Mouse (Mus musculus): ENCODE results near the gene Tmem233. TPM values are rescaled to one million over a fixed set of nuclear protein-coding genes. Genes with fewer than 3 reads are reported as not detected.

Tmem233 gene
- not detected for total RNA-seq (2021)
- polyA plus RNA-seq (2012; rRNA removed): not detected in 2 replicates
- long read RNA-seq: 0 reads

DNA sequence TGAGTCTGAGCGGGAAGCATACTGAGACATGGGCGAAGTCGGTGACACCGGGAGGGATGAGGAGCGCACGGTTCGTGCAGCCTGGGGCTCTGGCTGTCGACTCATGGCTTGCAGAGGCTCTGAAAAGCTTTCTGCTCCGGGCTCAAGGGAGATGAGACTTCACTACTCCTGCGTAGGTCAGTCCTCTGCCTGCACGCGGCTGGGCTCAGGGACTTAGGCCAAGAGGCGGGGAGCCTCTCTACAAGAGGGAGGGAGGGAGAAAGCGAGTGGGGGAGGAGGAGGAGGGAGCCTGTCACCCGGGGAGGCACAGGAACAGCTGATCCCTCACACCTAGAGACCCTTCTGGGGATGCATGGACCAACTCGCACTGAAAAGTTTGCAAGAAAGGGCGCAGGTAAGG lies at the start of gene Tmem233:
Gene Tmem233, minus strand, starts transcription at position 164 of the 400 bp plus-strand sequence.
- H3K27me3 ChIP-seq (ENCODE audit: control insufficient read depth, insufficient read depth, low read length): peaks cover 4% of the 10 kb centered on the region; the same call in 1 of the 2 replicates
- TF ChIP-seq EP300 (IDR thresholded peaks at IDR 0.05; ENCODE audit: insufficient read depth, low read depth, low read length) (no peak), POLR2A (IDR thresholded peaks at IDR 0.05; ENCODE audit: insufficient read depth, low read depth, low read length) (no peak), CTCF (IDR thresholded peaks at IDR 0.05) (no peak)
- 12% methylated on average over 17 of the region's 17 CpGs for WGBS
- H3K9ac ChIP-seq (ENCODE audit: low read depth, low read length): no peak within 1 kb of the TSS
- H3K4me1 ChIP-seq (ENCODE audit: control insufficient read depth, insufficient read depth, low read length): no peaks in the 10 kb centered on the region
- intact Hi-C loops (cut with DNase I): no loop called here
- H3K27ac ChIP-seq: no peak within 1 kb of the TSS
- no peak for DNase-seq
- no peaks in the 10 kb centered on the region for H3K36me3 ChIP-seq (ENCODE audit: control insufficient read depth, insufficient read depth, low read length)
- no peaks in the 10 kb centered on the region for H3K79me2 ChIP-seq (replicated peaks; ENCODE audit: control insufficient read depth, insufficient read depth, low read length)
- no peak within 1 kb of the TSS for H3K4me3 ChIP-seq

DNA sequence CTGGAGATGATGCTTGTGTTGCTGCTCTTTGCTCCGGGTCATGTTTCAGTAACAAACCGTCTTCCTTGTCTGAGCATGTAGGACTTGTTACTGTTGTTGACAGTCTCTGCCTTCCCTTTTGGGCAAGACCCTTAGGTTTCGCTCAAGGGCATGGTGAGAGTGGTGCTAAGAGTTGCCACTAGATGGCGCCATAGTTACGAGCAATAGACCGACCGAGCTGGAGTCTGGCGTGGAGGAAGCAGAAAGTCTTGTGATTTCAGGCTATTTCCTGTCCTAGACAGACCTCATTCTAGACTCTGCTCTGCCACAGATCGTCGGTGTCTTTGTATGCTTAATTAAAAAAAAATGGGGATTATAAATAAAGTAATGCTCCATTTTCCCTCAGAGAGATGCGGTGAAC lies 40.3 kb upstream of the Tmem233 start:
- no peak overlapping the region for H3K4me3 ChIP-seq
- intact Hi-C loops (cut with DNase I): loop anchor here (1.0 to 10.0 kb wide), 3 partner anchors 353 to 971 kb away; partner anchors contain the start of gene Srrm4
- peak; percentile 53 to 65 for DNase-seq
- TF ChIP-seq EP300 (IDR thresholded peaks at IDR 0.05; ENCODE audit: insufficient read depth, low read depth, low read length): 0 out of 2 replicates have a peak, but pooled peaks have one; percentile 52
- peak; percentile 92 for TF ChIP-seq CTCF (IDR thresholded peaks at IDR 0.05)
- TF ChIP-seq POLR2A (IDR thresholded peaks at IDR 0.05; ENCODE audit: insufficient read depth, low read depth, low read length): no peak
- H3K27ac ChIP-seq: no peak overlapping the region
- H3K4me1 ChIP-seq (ENCODE audit: control insufficient read depth, insufficient read depth, low read length): no peaks in the 10 kb centered on the region
- WGBS: 8% methylated on average over 11 of the region's 11 CpGs
- no peaks in the 10 kb centered on the region; the same call in 1 of the 2 replicates for H3K27me3 ChIP-seq (ENCODE audit: control insufficient read depth, insufficient read depth, low read length)
- no peak overlapping the region for H3K9ac ChIP-seq (ENCODE audit: low read depth, low read length)
- no peaks in the 10 kb centered on the region for H3K36me3 ChIP-seq (ENCODE audit: control insufficient read depth, insufficient read depth, low read length)
- no peaks in the 10 kb centered on the region for H3K79me2 ChIP-seq (replicated peaks; ENCODE audit: control insufficient read depth, insufficient read depth, low read length)

DNA sequence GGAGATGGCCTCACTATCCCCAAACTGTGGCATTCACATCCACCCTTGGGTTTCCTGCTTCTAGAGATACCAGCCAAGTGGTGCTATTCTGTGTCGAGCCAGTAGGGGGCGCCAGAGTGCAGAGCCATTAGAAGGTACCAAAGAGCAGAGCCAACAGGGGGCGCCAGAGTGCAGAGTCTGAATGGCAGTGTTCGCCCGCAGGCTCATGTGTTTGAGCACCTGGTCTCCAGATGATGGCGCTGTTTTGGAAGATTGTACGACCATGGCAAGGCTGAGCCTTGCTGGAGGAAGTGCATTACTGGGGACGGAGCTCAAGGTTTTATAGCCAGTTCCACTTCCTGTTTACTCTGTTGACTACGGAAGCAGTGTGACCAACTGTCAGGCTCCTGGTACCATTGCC lies 33.5 kb upstream of the Tmem233 start:
- H3K4me1 ChIP-seq (ENCODE audit: control insufficient read depth, insufficient read depth, low read length): no peaks in the 10 kb centered on the region
- no peaks in the 10 kb centered on the region for H3K36me3 ChIP-seq (ENCODE audit: control insufficient read depth, insufficient read depth, low read length)
- no peak overlapping the region for H3K9ac ChIP-seq (ENCODE audit: low read depth, low read length)
- H3K27me3 ChIP-seq (ENCODE audit: control insufficient read depth, insufficient read depth, low read length): no peaks in the 10 kb centered on the region; the same call in 1 of the 2 replicates
- 35% methylated on average over 9 of the region's 9 CpGs for WGBS
- H3K79me2 ChIP-seq (replicated peaks; ENCODE audit: control insufficient read depth, insufficient read depth, low read length): no peaks in the 10 kb centered on the region
- DNase-seq: no peak
- intact Hi-C loops (cut with DNase I): no loop called here
- TF ChIP-seq EP300 (IDR thresholded peaks at IDR 0.05; ENCODE audit: insufficient read depth, low read depth, low read length) (no peak), CTCF (IDR thresholded peaks at IDR 0.05) (peak; percentile 72)
- H3K4me3 ChIP-seq: no peak overlapping the region
- no peak overlapping the region for H3K27ac ChIP-seq

DNA sequence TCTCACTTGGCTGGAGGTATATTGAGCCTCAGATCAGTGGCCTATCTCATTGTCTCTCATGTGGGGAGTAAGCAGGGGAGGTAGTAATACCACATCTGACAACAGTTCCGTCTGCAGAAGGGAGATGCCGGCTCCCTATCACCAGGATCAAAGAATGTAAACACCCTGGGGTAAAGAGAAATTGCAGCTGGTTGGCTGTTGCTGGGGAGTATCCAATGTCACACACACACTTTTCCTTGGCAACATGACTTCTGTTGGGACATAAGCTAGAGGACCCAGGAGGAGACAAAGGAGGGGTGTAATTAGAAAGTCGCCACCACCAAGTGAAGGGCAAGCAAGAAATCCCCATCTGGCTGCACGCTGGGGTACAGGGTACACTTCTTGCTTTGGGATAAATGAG lies 33.1 kb upstream of the Tmem233 start:
- Histone ChIP-seq H3K79me2 (replicated peaks; ENCODE audit: control insufficient read depth, insufficient read depth, low read length) (no peaks in the 10 kb centered on the region), H3K4me1 (ENCODE audit: control insufficient read depth, insufficient read depth, low read length) (no peaks in the 10 kb centered on the region), H3K9ac (ENCODE audit: low read depth, low read length) (no peak overlapping the region), H3K36me3 (ENCODE audit: control insufficient read depth, insufficient read depth, low read length) (no peaks in the 10 kb centered on the region), H3K27me3 (ENCODE audit: control insufficient read depth, insufficient read depth, low read length) (no peaks in the 10 kb centered on the region; the same call in 1 of the 2 replicates), H3K4me3 (no peak overlapping the region), H3K27ac (no peak overlapping the region)
- DNase-seq: no peak
- no peak for TF ChIP-seq CTCF (IDR thresholded peaks at IDR 0.05)
- no peak for TF ChIP-seq EP300 (IDR thresholded peaks at IDR 0.05; ENCODE audit: insufficient read depth, low read depth, low read length)
- TF ChIP-seq POLR2A (IDR thresholded peaks at IDR 0.05; ENCODE audit: insufficient read depth, low read depth, low read length): no peak
- intact Hi-C loops (cut with DNase I): no loop called here
- 60% methylated on average over 4 of the region's 4 CpGs for WGBS

DNA sequence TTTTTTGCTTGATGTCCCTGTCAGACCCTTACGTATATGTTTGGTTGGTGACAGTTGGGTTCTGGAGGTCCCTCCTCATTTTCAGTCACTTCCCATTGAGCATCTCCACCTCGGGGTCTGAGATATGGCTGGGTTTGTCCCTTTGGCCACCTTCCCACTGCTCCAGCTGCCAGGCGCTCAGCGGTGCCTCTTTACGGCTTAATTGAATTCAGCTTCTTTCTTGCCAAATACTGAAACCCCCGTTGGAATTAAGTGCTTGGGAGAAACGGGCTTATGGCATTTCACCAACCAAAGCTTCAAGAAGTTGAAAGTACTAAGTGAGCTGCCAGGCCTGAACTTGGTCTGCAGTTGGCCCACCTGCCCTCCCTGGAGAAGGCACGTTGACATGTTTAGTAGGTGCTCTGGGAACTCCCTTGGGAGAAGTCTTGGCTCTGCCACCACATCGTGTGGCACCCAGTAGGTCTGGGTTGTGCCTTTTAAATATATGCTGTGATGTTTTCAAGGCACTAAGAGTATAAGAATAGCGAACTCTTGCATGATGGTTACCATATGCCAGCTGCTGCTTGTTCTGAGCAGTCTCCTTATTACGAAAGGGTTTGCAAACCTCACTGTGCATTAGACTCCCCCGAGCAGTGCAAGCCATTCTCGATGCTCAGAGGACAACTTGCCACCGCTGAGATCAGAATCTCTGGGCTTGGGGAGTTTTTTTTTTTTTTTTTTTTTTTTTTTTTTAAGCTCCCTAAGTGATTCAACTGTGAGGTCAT lies 32.2 kb upstream of the Tmem233 start:
- no peaks in the 10 kb centered on the region for H3K36me3 ChIP-seq (ENCODE audit: control insufficient read depth, insufficient read depth, low read length)
- no peak overlapping the region for H3K27ac ChIP-seq
- no peaks in the 10 kb centered on the region for H3K79me2 ChIP-seq (replicated peaks; ENCODE audit: control insufficient read depth, insufficient read depth, low read length)
- no peaks in the 10 kb centered on the region; the same call in 1 of the 2 replicates for H3K27me3 ChIP-seq (ENCODE audit: control insufficient read depth, insufficient read depth, low read length)
- no peaks in the 10 kb centered on the region for H3K4me1 ChIP-seq (ENCODE audit: control insufficient read depth, insufficient read depth, low read length)
- WGBS: 64% methylated on average over 14 of the region's 14 CpGs
- no peak for TF ChIP-seq EP300 (IDR thresholded peaks at IDR 0.05; ENCODE audit: insufficient read depth, low read depth, low read length)
- TF ChIP-seq CTCF (IDR thresholded peaks at IDR 0.05): no peak
- no peak for TF ChIP-seq POLR2A (IDR thresholded peaks at IDR 0.05; ENCODE audit: insufficient read depth, low read depth, low read length)
- H3K9ac ChIP-seq (ENCODE audit: low read depth, low read length): no peak overlapping the region
- DNase-seq: no peak
- intact Hi-C loops (cut with DNase I): no loop called here
- H3K4me3 ChIP-seq: no peak overlapping the region

DNA sequence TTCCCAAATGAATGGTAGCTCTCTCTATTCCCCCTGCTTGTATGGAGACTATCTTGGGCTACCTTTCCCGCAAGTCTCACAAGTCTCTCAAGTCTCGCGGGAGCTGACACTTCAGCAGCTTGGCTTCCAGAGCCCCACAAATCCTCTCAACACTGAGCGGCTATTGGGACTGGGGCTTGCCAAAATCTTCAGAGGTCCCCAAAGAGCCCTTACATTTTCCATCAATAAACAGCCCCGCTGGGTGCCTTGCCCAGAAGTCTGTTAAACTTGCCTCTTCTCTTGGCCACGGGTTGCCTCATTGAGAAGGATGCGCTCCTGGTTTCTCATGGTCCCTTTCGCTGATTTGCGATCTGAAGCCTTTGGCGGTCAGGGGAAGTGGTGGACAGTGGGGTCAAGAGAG lies 25.6 kb upstream of the Tmem233 start:
- 88% methylated on average over 10 of the region's 10 CpGs for WGBS

More for the DNA sequence above, 25.6 kb upstream of the Tmem233 start:
- Histone ChIP-seq H3K36me3 (ENCODE audit: control insufficient read depth, insufficient read depth, low read length) (no peaks in the 10 kb centered on the region), H3K9ac (ENCODE audit: low read depth, low read length) (no peak overlapping the region), H3K27me3 (ENCODE audit: control insufficient read depth, insufficient read depth, low read length) (no peaks in the 10 kb centered on the region), H3K4me3 (no peak overlapping the region), H3K79me2 (replicated peaks; ENCODE audit: control insufficient read depth, insufficient read depth, low read length) (no peaks in the 10 kb centered on the region), H3K27ac (no peak overlapping the region), H3K4me1 (ENCODE audit: control insufficient read depth, insufficient read depth, low read length) (no peaks in the 10 kb centered on the region)
- DNase-seq: no peak
- TF ChIP-seq EP300 (IDR thresholded peaks at IDR 0.05; ENCODE audit: insufficient read depth, low read depth, low read length) (no peak), POLR2A (IDR thresholded peaks at IDR 0.05; ENCODE audit: insufficient read depth, low read depth, low read length) (no peak), CTCF (IDR thresholded peaks at IDR 0.05) (no peak)
- intact Hi-C loops (cut with DNase I): no loop called here

Data from heart, adult 2 months (tissue).